Mouse (Mus musculus) layer of hippocampus, postnatal 36 days (tissue): ENCODE results near the gene Ranbp1. TPM values are rescaled to one million over a fixed set of nuclear protein-coding genes. Genes with fewer than 3 reads are reported as not detected.
"Not testable (repeated sequence)": the region's sequence is repeated elsewhere in the genome, so short reads cannot be mapped to it uniquely, and the experiment has no call there.

Experiments used
- DNase-seq, 2 experiments: peaks; one replicate each; pipeline ENCODE4 v3.0.0; 2022
- microRNA-seq, 2 experiments: library from miRNA; unstranded; fragments of <30 nt; microRNA quantifications; one replicate each; pipeline ENCODE4 v1.2.0; 2021
- total RNA-seq, 2 experiments: library from RNA; stranded (reverse); gene quantifications; 2 replicates each; pipeline ENCODE4 v1.2.3; 2021

Ranbp1 gene
- total RNA-seq, 2 experiments from 2014 or later, result 85.1 to 90.7 TPM

DNA sequence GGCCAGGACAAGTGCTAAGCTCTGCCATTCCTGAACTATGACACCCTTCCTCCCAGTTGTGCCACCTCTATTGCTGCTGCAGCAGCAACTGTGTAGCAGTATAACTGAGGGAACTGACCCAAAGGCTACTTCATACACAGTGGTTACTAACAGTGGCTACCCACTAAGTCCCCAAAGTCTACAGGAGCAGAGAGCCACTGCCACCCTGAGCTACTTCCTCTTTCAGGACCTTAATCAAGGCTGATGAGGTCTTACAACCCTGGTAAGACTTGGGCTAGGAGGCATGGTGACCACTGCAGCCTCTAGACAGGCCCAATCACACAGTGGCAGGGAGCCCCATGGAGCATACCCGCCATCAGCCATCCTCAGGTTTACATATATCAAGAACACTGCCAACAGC is 46.5 kb downstream of the Ranbp1 start:
- no peak for DNase-seq

GRCm38 (mm10) chr16:18201620-18202019 is 46.9 kb downstream of the Ranbp1 start:
- no peak for DNase-seq

DNA sequence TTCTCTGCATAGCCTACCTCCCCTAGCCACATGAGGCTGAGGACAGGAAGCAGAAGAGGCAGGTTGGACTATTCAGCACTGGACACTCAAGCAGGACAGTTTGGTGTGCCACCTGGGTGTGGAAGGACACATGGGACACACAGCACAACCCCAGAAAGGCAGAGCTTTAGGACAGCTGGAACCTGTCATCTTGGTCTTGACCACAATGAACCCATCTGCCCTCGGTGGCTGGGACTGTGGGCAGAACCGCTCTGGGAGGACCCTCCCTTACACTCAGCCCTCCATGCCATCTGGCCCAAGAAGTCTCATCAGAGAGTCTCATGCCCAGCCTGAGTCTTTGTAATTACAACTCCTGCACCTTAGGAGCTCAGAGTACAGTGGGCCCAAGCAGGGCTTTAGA is 48.5 kb downstream of the Ranbp1 start:
- DNase-seq, result no peak

DNA sequence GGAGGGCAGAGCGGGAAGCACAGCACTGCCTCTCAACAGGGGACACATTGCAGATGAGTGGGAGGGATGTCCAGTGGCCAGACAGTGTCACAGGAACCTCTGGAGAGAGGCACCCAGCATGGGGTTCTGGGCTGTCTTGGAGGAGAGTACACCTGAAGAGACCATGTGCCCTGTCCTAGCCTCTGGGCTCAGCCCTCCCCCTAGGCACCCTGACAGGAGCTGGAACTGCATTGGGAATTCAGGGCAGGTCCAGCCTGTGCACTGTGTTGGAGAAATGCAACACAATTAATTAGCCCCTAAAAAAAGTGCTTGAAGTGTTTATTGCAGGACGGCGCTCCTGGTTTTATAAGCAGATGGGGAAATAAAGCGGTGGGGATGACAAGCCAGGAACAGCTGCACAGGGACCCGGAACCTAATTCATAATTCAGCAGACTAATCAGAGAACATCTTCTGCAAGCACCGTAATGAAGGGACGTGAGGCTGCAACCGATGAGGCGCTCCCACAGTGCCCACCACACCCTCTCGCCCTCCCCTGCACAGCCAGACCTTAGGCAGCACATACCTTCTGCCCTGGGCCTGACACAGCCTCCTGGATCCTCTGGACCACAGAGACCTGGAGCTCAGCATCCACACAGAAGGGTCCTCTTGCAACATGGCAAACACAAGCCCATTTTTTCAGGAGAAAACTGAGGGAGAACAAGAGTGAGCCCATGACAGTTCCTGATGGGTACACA is 50.0 kb downstream of the Ranbp1 start:
- DNase-seq, result no peak

DNA sequence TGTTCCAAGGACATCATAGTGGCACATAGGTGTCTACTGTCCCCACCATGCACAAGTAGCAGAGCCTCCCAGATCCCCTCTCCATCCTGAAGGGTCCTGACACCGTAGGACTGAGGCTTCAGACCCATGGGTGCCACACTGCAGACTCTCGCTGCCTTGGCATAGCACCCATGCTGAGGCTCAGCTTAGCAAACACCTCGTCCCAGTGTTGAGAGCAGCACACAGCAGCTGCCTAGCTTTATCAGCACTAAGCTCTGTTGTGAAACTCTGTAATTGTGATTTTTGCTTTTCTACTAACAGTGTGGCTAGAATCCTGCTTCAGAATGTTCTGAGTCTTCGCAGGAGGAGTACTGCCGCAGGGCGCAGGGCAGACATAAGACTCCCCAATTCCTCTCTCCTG is 50.7 kb downstream of the Ranbp1 start:
- DNase-seq, result no peak

DNA sequence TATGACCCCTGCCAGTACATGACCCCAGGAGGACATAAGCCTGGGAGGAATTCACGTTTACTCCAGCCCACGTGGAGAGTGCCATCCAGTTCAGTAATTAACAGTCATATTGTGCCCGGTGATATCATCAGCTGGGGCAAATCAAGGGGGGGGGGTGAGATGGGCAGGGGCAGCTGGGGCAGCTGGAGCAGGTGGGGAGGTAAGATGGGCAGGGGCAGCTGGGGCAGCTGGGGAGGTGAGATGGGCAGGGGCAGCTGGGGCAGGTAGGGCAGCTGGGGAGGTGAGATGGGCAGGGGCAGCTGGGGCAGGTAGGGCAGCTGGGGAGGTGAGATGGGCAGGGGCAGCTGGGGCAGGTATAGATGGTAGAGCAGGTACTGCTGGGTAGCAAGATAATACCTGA is 53.0 kb downstream of the Ranbp1 start:
- DNase-seq, result not testable (repeated sequence)

DNA sequence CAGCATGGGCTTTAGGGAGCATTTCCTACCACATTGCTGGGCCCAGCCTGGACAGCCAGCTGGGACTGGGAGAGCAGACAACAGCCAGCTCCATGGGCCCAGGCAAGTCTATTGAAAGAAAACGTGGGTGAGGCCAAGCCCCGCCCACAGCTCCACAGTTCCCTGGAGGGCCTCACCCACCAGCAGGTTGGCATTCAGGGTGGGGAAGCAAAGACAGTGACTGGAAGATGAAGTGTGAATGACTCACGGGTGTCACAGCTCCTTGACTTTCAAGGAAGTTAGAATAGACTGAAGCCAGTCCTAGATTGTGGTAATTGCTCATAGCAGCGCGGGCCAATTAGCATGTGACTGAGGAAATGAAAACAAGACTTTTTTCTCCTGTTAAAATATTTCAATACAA is 53.5 kb downstream of the Ranbp1 start:
- peak; percentile 50 to 63 for DNase-seq

DNA sequence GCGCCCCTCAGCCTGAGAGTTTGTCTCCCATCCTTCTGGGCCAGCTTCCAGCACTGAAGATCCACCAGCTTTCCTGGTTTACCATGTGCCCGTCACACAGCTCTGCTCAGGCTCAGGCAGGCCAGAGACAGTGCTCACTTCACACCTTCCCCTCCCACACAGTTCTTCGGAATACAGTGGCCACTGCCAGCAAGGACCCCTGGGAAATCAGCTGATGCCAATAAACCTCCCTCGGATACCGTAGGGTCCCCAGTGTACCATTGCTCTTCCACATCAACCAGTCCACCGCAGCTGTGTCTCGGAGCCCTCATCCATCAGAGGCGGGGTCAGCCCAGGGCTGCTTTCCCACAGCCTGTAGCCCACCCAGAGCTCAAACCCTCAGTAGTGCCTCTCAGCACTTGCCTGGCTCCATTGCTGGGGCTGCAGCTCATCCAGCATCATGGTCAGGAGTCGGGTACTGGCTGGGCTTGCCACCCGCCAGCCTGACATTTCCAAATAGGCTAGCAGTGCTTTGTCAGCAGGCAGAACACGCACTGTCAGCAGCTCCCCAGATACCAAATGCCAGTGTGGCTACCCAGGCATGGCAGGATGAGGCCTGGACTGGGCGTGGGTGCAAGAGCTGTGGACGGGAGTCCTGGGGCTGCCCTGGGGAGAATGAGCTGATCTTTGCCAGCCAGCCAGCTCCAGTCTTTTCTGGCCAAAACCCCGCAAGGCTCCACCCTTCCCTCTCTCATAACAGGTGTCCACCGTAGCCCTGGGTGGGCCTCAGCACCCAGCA is 54.1 kb downstream of the Ranbp1 start:
- no peak for DNase-seq

DNA sequence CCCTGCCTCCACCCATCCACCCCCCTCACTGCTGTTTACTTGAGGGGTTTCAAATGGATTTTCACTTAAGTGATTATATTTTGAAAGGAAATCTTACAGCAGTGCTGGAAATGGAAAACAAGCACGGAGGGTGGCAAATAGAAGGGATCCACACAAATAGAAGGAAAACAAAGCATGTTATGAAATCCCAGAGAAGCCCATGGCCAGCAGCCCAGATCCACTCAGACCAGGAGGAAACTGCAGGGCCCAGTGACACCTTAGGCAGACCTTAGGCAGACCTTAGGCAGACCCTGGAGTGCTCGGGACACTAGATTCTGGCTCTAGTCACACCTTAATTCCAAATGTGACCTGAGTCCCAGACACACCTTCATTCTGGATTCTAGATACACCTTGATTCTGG is 57.5 kb downstream of the Ranbp1 start:
- DNase-seq, result no peak

Small RNA genes within 50 kb of the gene (microRNA-seq; reads per million reads assigned to microRNA genes)
- gene Gm24572 (0.21 to 0.30 reads per million in 2 experiments), gene Mir1306 (245 to 251 reads per million in 2 experiments)

Other genes starting within 250 kb of the Ranbp1 start
- gene Dgcr6, start 195.9 kb downstream of the Ranbp1 start, total RNA-seq, result 10 to 100 TPM; 66.1 to 70.8 TPM
- 10 to 100 TPM; 32.7 to 42.6 TPM for gene Prodh, start 158.5 kb downstream of the Ranbp1 start, total RNA-seq
- 100 to 1,000 TPM in 1 of 2 experiments, 10 to 100 TPM in 1; 96.1 to 105 TPM for gene Rtn4r, start 121.1 kb downstream of the Ranbp1 start, total RNA-seq
- not detected for gene Ccdc188, start 30.9 kb downstream of the Ranbp1 start, total RNA-seq
- gene Zdhhc8, start 13.6 kb downstream of the Ranbp1 start, total RNA-seq, result 10 to 100 TPM; 68.5 to 70.0 TPM
- gene Trmt2a, start 53 bp downstream of the Ranbp1 start, total RNA-seq, result 10 to 100 TPM; 48.9 to 64.1 TPM
- gene Gm49776, start 9.6 kb upstream of the Ranbp1 start, total RNA-seq, result not detected
- 10 to 100 TPM; 45.1 to 50.2 TPM for gene Dgcr8, start 40.5 kb upstream of the Ranbp1 start, total RNA-seq
- gene Tango2, start 99.4 kb upstream of the Ranbp1 start, total RNA-seq, result 100 to 1,000 TPM; 124 to 125 TPM
- gene Arvcf, start 99.5 kb upstream of the Ranbp1 start, total RNA-seq, result 10 to 100 TPM; 36.2 to 37.7 TPM
- 10 to 100 TPM; 19.6 to 21.7 TPM for gene Txnrd2, start 177.7 kb upstream of the Ranbp1 start, total RNA-seq
- 10 to 100 TPM; 66.3 to 68.1 TPM for gene Comt, start 178.1 kb upstream of the Ranbp1 start, total RNA-seq
- 1 to 10 TPM; 6.6 to 6.9 TPM for gene Gnb1l, start 250.0 kb upstream of the Ranbp1 start, total RNA-seq